Mouse (Mus musculus): ENCODE data around the gene Uba6. TPM values are rescaled to one million over a fixed set of nuclear protein-coding genes. Genes with fewer than 3 reads are reported as not detected.

Gene Uba6
- total RNA-seq (2023): 15.6 TPM

GRCm38 (mm10) chr5:86172449-86173161, at the start of gene Uba6:
Gene Uba6 (minus strand): TSS chr5:86172803.

DNA sequence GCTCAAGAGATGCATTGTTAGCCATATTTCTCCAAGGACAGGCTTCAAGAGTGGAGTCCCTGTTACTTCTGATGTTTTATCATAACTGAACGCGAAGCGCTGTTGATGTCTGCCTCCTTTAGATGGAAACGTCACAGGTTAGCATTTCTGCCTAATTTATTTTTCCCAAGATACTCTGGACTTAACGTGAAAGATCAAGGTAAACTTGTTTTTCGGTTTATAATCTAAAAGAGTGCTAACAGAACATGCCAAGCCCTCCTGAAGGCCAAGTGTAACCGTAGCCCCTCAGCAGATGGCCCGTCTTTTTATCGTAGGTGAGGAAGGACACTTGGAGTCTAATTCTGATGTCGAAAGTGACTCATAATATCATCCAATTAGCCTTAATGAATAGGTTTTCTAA, 25.2 kb upstream of the Uba6 start, which contains the start of gene Gnrhr:
TSS of gene Gnrhr (minus strand) at position 101 of the 400 bp plus-strand sequence.

GRCm38 (mm10) chr5:86071538-86071937, 101.1 kb downstream of the Uba6 start, which contains the start of gene Stap1:
Gene Stap1 (plus strand): TSS chr5:86071746.

GRCm38 (mm10) chr5:86065101-86065875, 107.3 kb downstream of the Uba6 start, which contains the start of gene Cenpc1:
Gene Cenpc1 (minus strand): TSS chr5:86065583.

Other genes starting within 250 kb of the Uba6 start
- 26.4 TPM for gene Cenpc1, start 107.2 kb downstream of the Uba6 start, total RNA-seq (2023)
- 57.5 TPM for gene Stap1, start 101.1 kb downstream of the Uba6 start, total RNA-seq (2023)
- not detected for gene Gnrhr, start 25.1 kb upstream of the Uba6 start, total RNA-seq (2023)
- gene Tmprss11c, start 116.5 kb upstream of the Uba6 start, total RNA-seq (2023): not detected
- not detected for gene Tmprss11d, start 200.6 kb upstream of the Uba6 start, total RNA-seq (2023)

All from CD4-positive naive resting alpha-beta T cell, adult 76 days (primary cell).